Mouse (Mus musculus) heart, embryonic 14.5 days (tissue): ENCODE results near the gene Acox1. TPM values are rescaled to one million over a fixed set of nuclear protein-coding genes. Genes with fewer than 3 reads are reported as not detected.

Experiments
- ATAC-seq: fragments of 200-750 bp; cut with Nextera tagmentation; 2 replicates; pipeline ENCODE4 v1.8.0; 2017; ENCODE audit warnings: low read depth, moderate TSS enrichment; ENCODE audit not compliant: insufficient number of reproducible peaks, insufficient read depth, low FRiP score
- H3K27ac ChIP-seq, 2 experiments: fragments of 200-500 bp in 1 of 2; fragments of 300-500 bp in 1 of 2; sonication (generic) in 1 of 2; replicated peaks in 1 of 2; 2 replicates each; pipeline ENCODE4 v1.5.1; 2012 to 2014; ENCODE audit warnings: low read depth in 2 of 2, low read length in 2 of 2, control low read depth in 1 of 2, mild to moderate bottlenecking in 1 of 2, mixed read lengths in 1 of 2; ENCODE audit not compliant: control insufficient read depth in 1 of 2, insufficient read depth in 1 of 2
- H3K27me3 ChIP-seq: fragments of 300-500 bp; sonication (generic); 2 replicates; pipeline ENCODE4 v1.6.1; 2014; ENCODE audit warnings: mild to moderate bottlenecking, low read length, control low read depth; ENCODE audit not compliant: control insufficient read depth, insufficient read depth
- H3K36me3 ChIP-seq: fragments of 300-500 bp; sonication (generic); 2 replicates; pipeline ENCODE4 v1.6.1; 2014; ENCODE audit warnings: mild to moderate bottlenecking, control low read depth, low read length, mixed read lengths; ENCODE audit not compliant: control insufficient read depth, insufficient read depth
- H3K4me1 ChIP-seq, 2 experiments: fragments of 200-500 bp in 1 of 2; fragments of 300-500 bp in 1 of 2; sonication (generic) in 1 of 2; 2 replicates each; pipeline ENCODE4 v1.6.1; 2012 to 2014; ENCODE audit warnings: low read length in 2 of 2, control low read depth in 1 of 2, mixed read lengths in 1 of 2; ENCODE audit not compliant: control insufficient read depth in 2 of 2, insufficient read depth in 2 of 2
- H3K4me2 ChIP-seq: fragments of 300-500 bp; sonication (generic); 2 replicates; pipeline ENCODE4 v1.6.1; 2014; ENCODE audit warnings: mild to moderate bottlenecking, low read length
- H3K4me3 ChIP-seq, 2 experiments: fragments of 200-500 bp in 1 of 2; fragments of 300-500 bp in 1 of 2; sonication (generic) in 1 of 2; 2 replicates each; pipeline ENCODE4 v1.5.1; 2012 to 2014; ENCODE audit warnings: low read length in 2 of 2, mild to moderate bottlenecking in 2 of 2, control low read depth in 1 of 2, low read depth in 1 of 2, moderate library complexity in 1 of 2; ENCODE audit not compliant: control insufficient read depth in 1 of 2, insufficient read depth in 1 of 2
- H3K9ac ChIP-seq: fragments of 300-500 bp; sonication (generic); 2 replicates; pipeline ENCODE4 v1.6.1; 2014; ENCODE audit warnings: mild to moderate bottlenecking, low read length
- H3K9me3 ChIP-seq: fragments of 300-500 bp; sonication (generic); 2 replicates; pipeline ENCODE4 v1.6.1; 2016; ENCODE audit warnings: low read length, control low read depth; ENCODE audit not compliant: control insufficient read depth
- WGBS: fragments of 180-500 bp; shearing (Covaris S2); extraction: QIAGEN DNeasy Blood & Tissue Kit; methylation state at CpG from one replicate; pipeline ENCODE4 v1.1.7; 2014; 5-methylcytosine and 5-hydroxymethylcytosine counted together
- polyA plus RNA-seq: library from polyadenylated mRNA; unstranded; fragments of >200 nt; fragmentation: Nextera tagmentation; extraction: Ambion mirVana; gene quantifications from 2 replicates; pipeline ENCODE4 v1.2.1, GENCODE M21; 2014

The Acox1 gene
- polyA plus RNA-seq, 1 experiment from 2014 or later = 36.8 TPM

DNA sequence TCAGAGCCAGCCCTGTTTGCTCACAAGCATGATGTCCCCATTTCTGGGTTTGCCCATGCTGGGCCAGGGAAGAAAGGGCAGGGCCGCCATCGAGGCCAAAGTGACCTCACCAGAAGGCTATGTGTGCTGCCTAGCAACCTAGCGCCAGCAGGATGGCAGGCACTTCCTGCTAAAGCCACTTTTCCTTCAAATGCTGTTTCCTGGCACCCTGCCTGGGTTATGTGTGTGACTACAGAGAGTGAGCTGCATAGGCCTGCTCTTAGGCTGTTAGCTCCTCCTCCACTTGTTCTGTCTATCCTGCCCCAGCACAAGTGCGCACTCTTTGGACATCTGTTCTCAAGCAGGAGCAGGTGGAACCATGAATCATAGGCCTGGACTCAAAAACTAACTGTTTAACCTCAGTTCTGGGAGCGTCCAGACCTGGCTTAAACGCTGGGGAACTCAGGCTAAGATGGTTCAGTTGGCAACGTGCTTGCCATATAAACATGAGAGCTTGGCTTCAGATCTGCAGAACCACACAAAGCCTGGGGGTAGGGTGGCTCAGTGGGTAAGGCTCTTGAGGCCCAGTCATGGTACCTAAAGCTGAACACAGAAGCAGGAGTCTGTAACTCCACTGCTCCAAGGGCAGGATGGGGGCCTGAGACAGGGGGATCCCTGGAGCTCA, 20.0 kb upstream of the Acox1 start:
- Histone ChIP-seq H3K9me3 (peaks cover 5% of the 10 kb centered on the region), H3K9ac (peak overlapping the region; percentile 13; the same call in 1 of the 2 replicates), H3K4me1 (peaks cover 18 to 32% of the 10 kb centered on the region in 2 experiments), H3K27ac (peak overlapping the region; percentile 89 to 90), H3K4me3 (no peak overlapping the region), H3K27me3 (peaks cover 31% of the 10 kb centered on the region), H3K36me3 (no peaks in the 10 kb centered on the region), H3K4me2 (no peak overlapping the region)
- WGBS = 26% methylated on average over 7 of the region's 7 CpGs
- peak; percentile 81 for ATAC-seq

DNA sequence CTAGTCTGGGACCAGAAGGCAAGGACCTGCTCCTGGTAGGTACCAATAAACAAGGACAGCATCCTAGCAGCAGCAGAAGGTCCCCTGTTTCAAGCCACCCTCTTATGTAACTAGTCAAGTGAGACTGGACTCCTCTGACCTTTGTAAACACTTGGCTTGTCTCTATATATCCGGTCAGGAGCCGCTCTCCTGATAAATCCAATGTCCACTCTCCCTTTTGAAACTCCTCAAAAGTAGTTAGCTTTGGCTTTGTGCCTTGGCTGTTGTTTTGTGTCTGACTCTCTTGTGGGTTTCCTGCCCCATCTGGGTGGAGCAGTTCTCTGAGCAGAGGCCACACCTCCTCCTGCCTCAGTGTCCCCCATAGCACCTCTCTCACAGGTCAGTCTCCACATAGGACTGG, 19.4 kb upstream of the Acox1 start:
- Histone ChIP-seq H3K9me3 (peaks cover 5% of the 10 kb centered on the region), H3K4me1 (peaks cover 18 to 32% of the 10 kb centered on the region in 2 experiments), H3K4me2 (no peak overlapping the region), H3K27me3 (peaks cover 24% of the 10 kb centered on the region), H3K4me3 (no peak overlapping the region), H3K36me3 (no peaks in the 10 kb centered on the region), H3K27ac (peak overlapping the region; percentile 89 to 90), H3K9ac (peak overlapping the region; percentile 13; the same call in 1 of the 2 replicates)
- ATAC-seq = 0 out of 2 replicates have a peak, but pooled peaks have one; percentile 19
- WGBS = 56% methylated on average over 2 of the region's 2 CpGs

DNA sequence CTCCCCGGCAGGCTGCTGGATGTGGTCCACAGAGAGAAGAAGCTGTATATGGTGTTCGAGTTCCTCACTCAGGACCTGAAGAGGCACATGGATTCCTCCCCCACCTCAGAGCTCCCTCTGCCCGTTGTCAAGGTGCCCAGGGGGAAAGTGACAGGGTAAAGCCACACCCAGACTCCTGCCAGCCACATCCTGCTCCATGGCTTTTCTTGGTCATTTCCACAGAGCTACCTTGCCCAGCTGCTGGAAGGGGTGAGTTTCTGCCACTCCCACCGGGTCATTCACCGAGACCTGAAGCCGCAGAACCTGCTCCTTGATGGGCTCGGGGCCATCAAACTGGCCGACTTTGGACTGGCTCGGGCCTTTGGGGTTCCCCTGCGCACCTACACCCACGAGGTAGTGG, 17.7 kb upstream of the Acox1 start:
- H3K27me3 ChIP-seq = peaks cover 11% of the 10 kb centered on the region

DNA sequence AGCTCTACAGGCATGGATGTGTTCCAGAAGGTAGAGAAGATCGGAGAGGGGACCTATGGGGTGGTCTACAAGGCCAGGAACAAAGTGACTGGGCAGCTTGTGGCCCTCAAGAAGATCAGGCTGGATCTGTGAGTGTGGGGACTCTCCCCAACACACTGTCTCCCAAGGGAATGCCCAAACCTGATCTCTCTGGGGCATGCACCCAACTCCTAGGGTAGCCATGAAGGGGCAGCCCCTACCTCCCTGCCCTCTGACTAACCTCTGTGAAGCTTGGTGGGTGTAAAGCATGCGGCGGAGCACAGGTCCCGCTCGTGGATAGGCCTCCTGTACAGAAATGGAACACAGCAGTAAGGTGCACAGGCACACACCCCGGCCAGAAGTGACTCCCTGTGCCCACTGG, 17.1 kb upstream of the Acox1 start:
- no peak overlapping the region for H3K4me3 ChIP-seq
- no peak for ATAC-seq
- H3K27ac ChIP-seq = no peak overlapping the region
- H3K4me2 ChIP-seq = no peak overlapping the region
- no peak overlapping the region for H3K9ac ChIP-seq
- H3K27me3 ChIP-seq = peaks cover 5% of the 10 kb centered on the region
- peaks cover 18 to 25% of the 10 kb centered on the region in 2 experiments for H3K4me1 ChIP-seq
- WGBS = 89% methylated on average over 6 of the region's 6 CpGs
- H3K36me3 ChIP-seq = no peaks in the 10 kb centered on the region
- no peaks in the 10 kb centered on the region for H3K9me3 ChIP-seq

More for the DNA sequence above, 17.7 kb upstream of the Acox1 start:
- Histone ChIP-seq H3K36me3 (no peaks in the 10 kb centered on the region), H3K4me1 (peaks cover 18 to 25% of the 10 kb centered on the region in 2 experiments), H3K4me3 (no peak overlapping the region), H3K9ac (no peak overlapping the region), H3K27ac (no peak overlapping the region), H3K9me3 (peaks cover 2% of the 10 kb centered on the region), H3K4me2 (no peak overlapping the region)
- ATAC-seq = no peak
- WGBS = 76% methylated on average over 11 of the region's 11 CpGs

DNA sequence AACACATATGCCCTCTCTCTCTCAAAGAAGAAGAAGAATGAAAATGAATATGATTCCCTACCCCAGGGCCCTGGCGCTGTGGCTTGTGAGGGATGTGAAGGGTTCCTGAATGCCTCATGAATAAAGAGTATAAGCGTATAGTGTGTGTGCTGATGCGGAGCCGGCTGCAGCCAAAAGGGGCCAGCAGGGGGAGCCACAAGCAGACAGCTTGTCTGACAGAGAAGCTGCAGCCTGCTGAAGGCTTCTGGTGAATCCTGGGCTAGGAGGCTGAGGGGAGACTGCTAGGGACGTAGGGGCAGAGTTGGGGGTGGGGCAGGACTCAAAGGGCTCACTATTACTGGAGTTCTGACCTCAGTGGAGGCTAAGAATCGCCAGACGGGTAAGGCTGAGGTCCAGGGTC, 16.3 kb upstream of the Acox1 start:
- Histone ChIP-seq H3K4me1 (peaks cover 18 to 23% of the 10 kb centered on the region in 2 experiments), H3K9me3 (no peaks in the 10 kb centered on the region), H3K9ac (no peak overlapping the region), H3K27ac (no peak overlapping the region), H3K4me3 (no peak overlapping the region), H3K27me3 (no peaks in the 10 kb centered on the region), H3K4me2 (no peak overlapping the region), H3K36me3 (no peaks in the 10 kb centered on the region)
- no peak for ATAC-seq
- 84% methylated on average over 7 of the region's 7 CpGs for WGBS

DNA sequence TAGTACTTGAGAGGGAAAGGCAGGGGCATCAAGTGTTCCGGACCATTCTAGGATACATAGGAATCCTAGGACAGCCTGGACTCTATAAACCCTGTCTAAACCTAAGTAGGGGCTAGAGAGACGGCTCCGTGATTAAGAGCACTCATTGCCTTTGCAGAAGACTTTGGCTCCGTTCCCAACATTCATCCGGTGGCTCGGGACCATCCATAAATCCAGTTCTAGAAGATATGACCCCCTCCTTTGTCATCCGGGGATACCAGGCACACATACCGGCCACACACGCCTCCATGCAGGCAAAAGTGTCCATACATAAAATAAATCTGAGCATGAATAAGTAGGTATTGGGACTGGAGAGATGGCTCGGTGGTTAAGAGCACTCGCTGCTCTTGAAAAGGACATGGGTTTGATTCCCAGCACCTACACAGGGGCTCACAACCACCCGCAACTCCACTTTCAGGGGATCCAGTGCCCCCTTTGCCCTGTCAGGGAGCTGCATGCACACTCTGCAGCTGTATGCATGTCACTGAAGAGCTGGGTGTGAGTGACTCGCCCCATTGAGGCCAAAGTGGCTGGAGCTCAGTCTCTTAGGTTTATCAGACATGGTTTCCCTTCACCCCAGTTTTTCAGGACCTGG, 15.1 kb upstream of the Acox1 start:
- WGBS = 83% methylated on average over 13 of the region's 13 CpGs
- Histone ChIP-seq H3K9me3 (no peaks in the 10 kb centered on the region), H3K4me3 (no peak overlapping the region), H3K27me3 (no peaks in the 10 kb centered on the region), H3K27ac (no peak overlapping the region), H3K9ac (no peak overlapping the region), H3K4me2 (no peak overlapping the region), H3K4me1 (peaks cover 10 to 11% of the 10 kb centered on the region in 2 experiments), H3K36me3 (0 out of 2 replicates have a peak, but pooled peaks cover 4% of the 10 kb centered on the region)
- ATAC-seq = no peak

DNA sequence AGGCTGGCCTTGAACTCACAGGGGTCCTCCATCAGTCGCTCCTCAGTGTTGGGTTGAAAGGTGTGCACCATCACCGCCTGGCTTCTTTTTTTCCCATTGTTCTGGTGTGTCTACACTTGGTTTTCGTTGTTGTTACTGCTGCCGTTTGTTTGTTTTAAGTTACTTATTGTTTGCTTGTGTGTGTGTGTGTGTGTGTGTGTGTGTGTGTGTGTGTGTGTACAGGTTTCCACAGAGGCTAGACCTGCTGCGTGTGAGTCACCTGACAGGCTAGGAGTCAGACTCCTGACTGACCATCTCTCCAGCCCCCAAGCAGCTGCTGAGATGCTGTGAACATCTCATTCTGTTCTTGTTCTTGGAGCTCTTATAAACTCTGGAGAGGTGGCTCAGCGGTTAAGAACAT, 14.0 kb upstream of the Acox1 start:
- H3K36me3 ChIP-seq = 0 out of 2 replicates have a peak, but pooled peaks cover 4% of the 10 kb centered on the region
- no peak overlapping the region for H3K4me3 ChIP-seq
- H3K9me3 ChIP-seq = no peaks in the 10 kb centered on the region
- WGBS = 86% methylated on average over 6 of the region's 6 CpGs
- no peak overlapping the region for H3K27ac ChIP-seq
- no peak for ATAC-seq
- H3K9ac ChIP-seq = no peak overlapping the region
- H3K4me2 ChIP-seq = no peak overlapping the region
- H3K4me1 ChIP-seq = no peaks in the 10 kb centered on the region
- no peaks in the 10 kb centered on the region for H3K27me3 ChIP-seq
